Mouse (Mus musculus) erythroblast, embryonic 14.5 days (primary cell): ENCODE measurements at regions not wholly inside any gene's neighbourhood (a gene's known extent, or its start where the extent isn't known, plus 50 kb on each side); places are given as distances from the start of the nearest gene placed in this dataset.

Source experiments
- GATA1 ChIP-seq: IDR thresholded peaks from 2 replicates; pipeline ENCODE4 v1.6.1; 2012; ENCODE audit warnings: low read length, inconsistent platforms, mixed read lengths
- TAL1 ChIP-seq: IDR thresholded peaks from 3 replicates; pipeline ENCODE4 v1.6.1; 2012; ENCODE audit warnings: low read length, inconsistent platforms, mixed read lengths

GRCm38 (mm10) chr2:61455902-61456301 is 122.5 kb upstream of the Tank start:
- TF ChIP-seq TAL1 (no peak), GATA1 (no peak)
